Mouse (Mus musculus): ENCODE measurements around the gene Fermt1.

DNA sequence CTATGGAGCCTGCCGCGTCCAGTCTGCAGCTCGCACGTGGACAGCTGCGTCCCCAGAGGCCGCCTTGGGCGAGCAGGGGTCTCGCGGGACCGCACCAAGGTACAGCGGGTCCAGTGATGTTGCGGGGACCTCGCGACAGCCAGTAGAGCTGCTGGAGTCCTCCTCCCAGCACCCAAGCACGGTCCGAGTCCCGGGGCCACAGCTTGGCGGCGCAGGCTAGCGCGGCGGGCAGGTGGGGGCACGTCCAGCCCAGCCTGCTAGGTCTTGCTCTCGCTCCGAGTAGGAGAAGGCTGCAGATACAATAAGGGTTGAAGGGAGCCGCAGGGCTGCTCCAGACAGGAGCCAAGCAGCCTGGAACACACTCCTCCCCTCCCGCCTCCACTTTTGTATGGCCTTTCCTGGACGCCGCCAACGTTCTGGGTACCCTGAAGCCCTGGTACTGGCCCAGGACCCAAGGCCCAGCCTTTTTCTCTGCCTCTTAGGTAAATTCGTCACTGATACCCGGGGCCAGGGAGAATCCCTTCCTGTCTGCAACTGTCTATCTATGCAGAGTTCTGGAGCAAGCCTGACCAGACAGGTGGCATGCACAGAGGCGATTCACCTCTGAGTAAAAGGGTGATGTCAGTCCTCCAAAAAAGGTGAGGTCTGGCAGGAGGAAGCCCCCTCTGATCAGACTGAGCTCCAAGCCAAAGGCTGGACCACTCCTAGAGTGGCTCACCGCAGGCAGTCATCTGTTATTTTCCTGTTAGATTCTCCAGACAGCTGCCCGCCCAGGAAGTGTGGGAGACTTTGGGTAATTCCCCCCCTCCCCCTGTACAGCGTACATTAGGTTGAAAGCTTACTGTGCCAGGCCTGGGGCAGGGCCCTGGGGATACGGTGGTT is at the start of gene Fermt1:
- TF ChIP-seq CTCF (IDR thresholded peaks at IDR 0.05; ENCODE audit: borderline replicate concordance, control insufficient read depth, extremely low read depth, insufficient read depth, low read length, poor library complexity) (no peak), POLR2A (IDR thresholded peaks at IDR 0.05; ENCODE audit: control insufficient read depth, extremely low read depth, insufficient read depth, low read length, poor library complexity) (no peak)

Measured in thymus, adult 2 months (tissue).